Mouse (Mus musculus) monocyte, adult 2 months (primary cell): Measurements from ENCODE around the gene Dennd1a.

ENCODE experiments used
- DNase-seq, 2 experiments: peaks; one replicate each; pipeline ENCODE4 v3.0.0; 2022; ENCODE audit warnings: low spot score in 2 of 2, low read depth in 1 of 2

Gene Dennd1a

GRCm38 (mm10) chr2:38165966-38166365 is 121.2 kb downstream of the Dennd1a start:
- DNase-seq = no peak

DNA sequence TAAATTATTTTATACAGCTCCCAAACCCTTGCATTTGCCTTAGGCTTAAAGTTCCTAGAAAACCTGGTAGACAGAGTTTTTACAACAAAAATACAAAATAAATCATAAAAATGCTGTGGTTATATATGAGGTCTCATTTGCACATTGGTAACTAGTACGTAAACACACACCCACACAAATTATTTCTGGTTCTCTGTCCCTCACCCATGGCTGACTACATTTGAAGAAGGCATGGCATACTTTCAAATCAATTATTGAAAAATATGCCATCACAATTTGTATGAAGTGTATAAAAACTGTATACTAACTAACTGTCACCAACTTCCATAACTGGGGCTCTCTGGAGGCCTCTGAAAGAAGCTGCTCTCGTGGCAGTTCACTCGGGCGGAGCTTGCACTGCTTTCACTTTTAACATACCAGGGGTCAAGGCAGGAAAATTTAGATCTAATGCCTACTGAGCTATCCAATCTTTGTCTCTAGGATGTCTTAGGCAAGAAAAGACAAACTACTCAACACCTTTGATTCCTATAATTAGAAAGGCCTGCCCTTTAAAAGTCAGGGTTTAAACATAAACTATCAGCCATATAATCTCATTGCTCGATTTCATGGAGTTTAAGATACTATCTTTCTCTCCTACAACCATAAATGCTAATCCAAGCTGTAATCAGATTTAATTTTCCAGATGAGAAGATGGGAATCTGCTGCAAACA is 122.7 kb downstream of the Dennd1a start:
- DNase-seq = no peak

- no peak for DNase-seq
These were observed 124.7 kb downstream of the Dennd1a start for GRCm38 (mm10) chr2:38162486-38162885.

- no peak for DNase-seq
These were observed 125.7 kb downstream of the Dennd1a start for GRCm38 (mm10) chr2:38161484-38161883.

DNA sequence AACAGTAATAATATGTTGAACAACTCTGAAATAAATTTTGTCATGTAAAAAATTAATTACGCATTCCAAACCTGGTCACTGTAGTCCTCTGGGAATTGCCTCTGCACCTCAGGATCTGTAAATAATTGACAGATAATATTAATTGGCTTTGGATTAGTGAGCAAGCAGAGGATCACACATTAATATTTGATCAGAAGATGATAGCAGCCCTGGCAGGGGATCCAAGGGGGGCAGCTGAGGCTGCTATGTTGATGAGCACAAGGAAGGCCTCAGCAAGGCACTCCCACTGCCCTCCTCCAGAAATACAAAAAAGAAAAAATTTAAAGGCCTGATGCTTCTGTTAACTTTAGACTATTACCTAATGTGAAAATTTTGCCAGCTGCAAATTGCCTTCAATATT is 127.5 kb downstream of the Dennd1a start:
- no peak for DNase-seq

DNA sequence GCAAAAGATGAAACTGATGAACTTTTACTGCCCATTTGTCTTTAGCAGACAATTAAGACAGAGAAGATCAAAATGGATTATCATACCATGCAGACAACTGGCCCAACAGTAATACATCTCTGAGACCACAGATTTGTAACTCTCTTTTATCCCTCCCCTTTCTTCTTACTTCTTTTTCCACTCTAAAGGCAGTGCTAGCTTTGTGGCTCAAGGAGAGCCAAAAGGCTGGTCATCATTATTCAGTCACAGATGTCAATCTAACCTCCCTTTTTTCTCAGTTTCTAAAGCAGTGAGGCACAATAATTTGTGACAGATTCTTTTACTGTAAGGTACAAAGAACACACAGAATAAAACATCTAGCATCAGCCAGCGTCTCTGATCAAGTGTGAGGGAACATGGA is 130.2 kb downstream of the Dennd1a start:
- no peak for DNase-seq

DNA sequence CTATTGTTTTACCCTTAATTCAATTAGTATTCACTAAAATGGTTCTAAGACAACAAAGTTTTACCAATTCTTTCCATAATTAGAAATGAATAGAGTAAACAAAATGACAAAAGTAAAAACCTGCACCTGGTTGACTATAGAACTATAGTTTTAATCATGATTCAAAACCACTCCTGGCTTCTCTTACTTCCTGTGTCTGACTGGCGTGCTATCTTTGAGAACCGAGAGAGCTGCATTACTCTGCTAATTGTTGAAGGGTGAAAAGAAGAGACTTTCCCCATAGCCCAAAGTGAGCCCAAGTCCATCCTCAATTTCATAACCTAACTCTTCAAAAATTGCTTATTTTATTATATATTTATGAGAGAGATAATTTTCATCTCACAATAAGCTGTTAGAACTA is 131.2 kb downstream of the Dennd1a start:
- DNase-seq = no peak

GRCm38 (mm10) chr2:38144831-38145230 is 142.4 kb downstream of the Dennd1a start:
- DNase-seq = no peak

GRCm38 (mm10) chr2:38144067-38144779 is 143.0 kb downstream of the Dennd1a start:
- DNase-seq = no peak

- DNase-seq = no peak
These were observed 144.3 kb downstream of the Dennd1a start for GRCm38 (mm10) chr2:38142905-38143304.

DNA sequence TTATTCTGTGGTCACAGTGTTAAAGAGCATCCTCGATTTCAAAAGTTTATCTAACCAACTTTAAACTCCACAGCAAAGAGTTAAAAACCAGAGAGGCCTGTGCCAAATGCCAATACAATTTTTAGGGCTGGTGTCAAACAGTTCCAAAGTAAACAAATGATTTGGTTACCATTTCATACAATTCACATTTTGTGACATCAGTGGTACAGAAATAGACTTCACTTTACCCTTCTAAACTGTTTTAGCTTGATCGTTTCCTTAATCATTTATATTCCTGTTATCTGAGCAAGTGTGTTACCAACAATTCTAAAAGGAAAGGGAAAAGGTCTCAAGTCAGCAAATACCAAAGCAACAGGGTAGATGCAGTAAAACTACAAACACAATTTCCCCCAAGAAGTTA is 145.0 kb downstream of the Dennd1a start:
- DNase-seq = no peak

DNA sequence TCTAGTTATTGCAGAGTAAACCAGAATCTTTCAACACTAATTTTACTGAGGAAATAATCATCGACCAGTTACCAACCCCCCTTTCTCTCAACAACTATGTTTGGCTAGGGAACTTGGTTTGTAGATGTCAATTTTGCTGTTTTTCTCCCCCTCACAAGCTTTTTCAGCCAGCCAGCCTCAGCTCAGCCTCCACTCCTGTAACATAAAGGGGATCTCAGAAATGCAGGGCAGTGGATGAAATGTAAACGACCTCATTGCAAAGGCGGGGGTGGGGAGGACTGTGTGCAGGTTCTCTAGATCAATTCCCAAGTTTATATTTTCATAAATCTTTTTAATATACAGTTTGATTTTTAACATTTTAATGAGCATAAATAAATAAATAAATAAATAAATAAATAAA is 147.7 kb downstream of the Dennd1a start:
- no peak for DNase-seq

DNA sequence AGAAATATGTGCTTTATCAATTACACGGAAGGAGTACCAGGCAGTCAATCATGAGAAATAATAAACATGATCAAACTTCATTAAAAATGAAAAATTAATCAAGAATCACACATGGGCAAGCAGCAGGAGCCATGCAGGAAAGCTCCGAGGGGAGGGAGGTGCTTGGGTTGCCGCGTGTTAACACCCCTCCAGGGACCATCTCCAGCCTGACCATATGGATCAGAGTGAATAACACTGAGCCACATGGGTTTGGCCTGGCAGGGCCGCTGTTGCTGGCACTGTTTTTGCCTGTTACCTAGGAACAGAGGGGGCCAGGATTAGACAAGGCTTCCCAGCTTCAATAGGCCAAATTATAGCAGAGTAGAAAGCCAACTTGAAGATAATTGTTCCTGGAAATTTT is 150.1 kb downstream of the Dennd1a start:
- DNase-seq = no peak

GRCm38 (mm10) chr2:38135427-38135826 is 151.8 kb downstream of the Dennd1a start:
- no peak for DNase-seq

DNA sequence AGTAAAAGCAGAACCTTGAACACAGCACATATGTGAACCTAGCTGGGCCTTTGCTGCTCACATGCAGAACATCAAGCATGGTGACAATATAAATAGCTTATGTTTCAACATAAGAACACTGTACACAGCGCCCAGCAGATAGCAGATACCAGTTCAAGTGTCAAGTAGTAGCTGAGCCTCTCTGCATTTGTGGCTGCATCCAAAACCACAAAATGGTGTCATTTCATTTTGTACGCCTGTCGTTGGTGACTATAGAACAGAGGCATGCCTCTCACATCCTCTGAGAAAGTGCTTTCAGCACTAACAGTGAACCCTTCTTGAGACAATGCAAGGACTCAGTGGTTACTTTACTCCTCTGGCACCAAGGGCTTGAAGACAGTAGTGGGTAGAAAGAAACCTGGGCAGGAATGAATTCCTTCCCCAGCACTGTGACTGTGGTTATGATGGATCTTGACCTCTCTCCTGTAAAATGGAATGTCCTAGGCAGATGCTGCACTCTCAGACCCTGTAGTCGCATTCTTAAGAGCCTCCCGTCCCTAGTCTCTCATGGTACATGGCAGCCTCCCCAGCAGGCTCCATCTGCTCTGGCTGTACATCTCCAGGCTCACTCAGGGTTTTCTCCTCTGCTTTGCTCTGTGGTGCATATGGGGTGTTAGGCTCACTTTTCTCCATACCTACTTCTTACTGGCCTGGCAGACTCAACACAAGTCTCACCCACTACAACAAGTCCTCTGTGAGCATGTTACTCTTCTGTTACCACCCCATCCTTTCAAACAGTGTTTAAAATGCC is 154.0 kb downstream of the Dennd1a start:
- DNase-seq = no peak

- DNase-seq = no peak
These were observed 154.9 kb downstream of the Dennd1a start for GRCm38 (mm10) chr2:38132233-38132822.

GRCm38 (mm10) chr2:38131538-38131937 is 155.7 kb downstream of the Dennd1a start:
- DNase-seq = no peak

DNA sequence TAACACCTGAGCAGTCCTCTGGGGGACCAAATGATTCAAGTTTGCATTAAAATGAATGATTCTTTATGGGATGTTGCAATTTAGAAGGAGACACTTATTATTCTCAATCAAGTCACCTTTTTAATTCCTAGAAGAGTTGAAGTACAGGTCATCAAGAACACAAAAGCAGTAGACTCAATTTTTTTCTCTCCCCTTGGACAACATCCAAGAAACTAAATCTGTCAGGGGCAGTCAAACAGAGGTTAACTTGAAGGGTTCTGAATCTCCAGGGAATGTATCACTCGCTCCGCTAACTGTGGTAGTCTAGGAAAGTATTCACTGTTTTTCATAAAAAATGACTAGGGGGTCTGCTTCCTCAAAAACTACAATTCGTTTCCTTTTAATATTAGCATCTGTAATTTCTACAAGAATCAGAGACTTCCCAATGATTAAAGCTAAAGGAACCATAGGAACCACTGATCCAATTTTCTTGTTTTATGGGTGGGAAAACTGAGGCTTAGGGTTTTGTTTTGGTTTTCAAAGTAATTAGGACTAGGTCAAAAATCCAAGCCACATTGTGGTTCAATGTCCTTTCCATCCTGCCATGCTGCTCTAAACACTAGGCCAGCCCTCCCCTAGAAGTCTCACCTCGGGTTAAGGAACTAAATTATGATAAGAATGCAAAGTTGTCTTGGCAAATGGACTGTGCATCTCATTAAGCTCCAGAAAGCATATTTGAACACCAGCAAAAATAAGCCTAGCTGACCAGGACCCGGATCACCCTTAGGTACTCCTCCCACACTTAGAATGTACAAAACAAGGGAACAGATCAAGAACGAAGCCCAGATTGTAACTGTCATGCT is 157.0 kb downstream of the Dennd1a start:
- no peak for DNase-seq

- DNase-seq = no peak
These were observed 160.8 kb downstream of the Dennd1a start for GRCm38 (mm10) chr2:38126383-38126732.

DNA sequence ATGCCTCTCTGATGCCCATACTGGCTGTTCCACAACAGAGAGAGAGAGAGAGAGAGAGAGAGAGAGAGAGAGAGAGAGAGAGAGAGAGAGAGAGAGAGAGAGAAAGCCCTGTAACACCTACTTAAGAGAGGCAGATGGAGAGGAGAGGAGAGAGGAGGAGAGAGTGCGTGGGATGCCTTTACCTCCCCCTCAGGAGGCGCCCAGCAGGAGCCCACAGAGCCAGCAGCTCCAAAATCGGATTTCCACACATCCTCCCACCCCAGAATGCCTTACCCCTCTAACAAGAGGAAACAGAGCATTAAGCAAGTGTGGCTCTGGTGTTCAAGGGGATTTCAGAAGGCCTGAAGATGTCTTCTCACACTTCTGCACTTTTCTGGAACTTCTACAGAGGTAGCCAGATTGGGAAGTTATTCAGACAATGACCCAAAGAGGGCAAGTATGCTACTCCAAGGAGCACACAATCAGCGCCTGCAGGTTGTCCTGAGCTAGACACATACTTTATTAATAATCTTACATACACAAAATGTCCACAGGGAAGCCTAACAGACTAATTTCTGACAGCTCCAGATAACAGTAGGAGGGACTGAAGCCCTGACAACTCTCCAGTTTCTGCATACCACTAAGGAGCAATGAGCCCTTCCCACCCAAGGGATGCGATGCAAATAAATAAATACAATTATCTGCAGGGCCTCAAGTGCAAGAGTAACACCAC is 161.4 kb downstream of the Dennd1a start:
- DNase-seq = no peak
